Mouse (Mus musculus) liver, embryonic 14.5 days (tissue): ENCODE measurements at regions not wholly inside any gene's neighbourhood (a gene's known extent, or its start where the extent isn't known, plus 50 kb on each side); places are given as distances from the start of the nearest gene placed in this dataset.

Experiments used
- ATAC-seq: fragments of 200-750 bp; cut with Nextera tagmentation; 2 replicates; pipeline ENCODE4 v1.8.0; 2017; ENCODE audit warnings: moderate number of reproducible peaks, mild to moderate bottlenecking, moderate library complexity; ENCODE audit not compliant: insufficient read depth
- DNase-seq, 3 experiments: peaks; one replicate each; pipeline ENCODE4 v3.0.0-alpha.2; 2012 to 2013; ENCODE audit warnings: low read depth in 3 of 3, low spot score in 3 of 3
- H3K27ac ChIP-seq: fragments of 300-500 bp; sonication (generic); 2 replicates; pipeline ENCODE4 v1.5.1; 2014; ENCODE audit warnings: moderate library complexity, mild to moderate bottlenecking, control low read depth, inconsistent platforms
- H3K27me3 ChIP-seq: fragments of 300-500 bp; sonication (generic); 2 replicates; pipeline ENCODE4 v1.6.1; 2014; ENCODE audit warnings: mild to moderate bottlenecking, low read length, moderate library complexity; ENCODE audit not compliant: control insufficient read depth, insufficient read depth
- H3K36me3 ChIP-seq: fragments of 300-500 bp; sonication (generic); replicated peaks from 2 replicates; pipeline ENCODE4 v1.6.1; 2014; ENCODE audit warnings: low read depth; ENCODE audit not compliant: control insufficient read depth, insufficient read depth
- H3K4me1 ChIP-seq, 2 experiments: fragments of 200-500 bp in 1 of 2; fragments of 300-500 bp in 1 of 2; sonication (generic) in 1 of 2; replicated peaks; 2 replicates each; pipeline ENCODE4 v1.6.1; 2012 to 2014; ENCODE audit warnings: antibody characterized with exemption in 1 of 2, inconsistent platforms in 1 of 2, low read length in 1 of 2; ENCODE audit not compliant: control insufficient read depth in 2 of 2, insufficient read depth in 2 of 2
- H3K4me2 ChIP-seq: fragments of 300-500 bp; sonication (generic); 2 replicates; pipeline ENCODE4 v1.6.1; 2014; ENCODE audit warnings: low read depth, mild to moderate bottlenecking, control low read depth, moderate library complexity
- H3K4me3 ChIP-seq, 2 experiments: fragments of 200-500 bp in 1 of 2; fragments of 300-500 bp in 1 of 2; sonication (generic) in 1 of 2; 2 replicates each; pipeline ENCODE4 v1.5.1; 2012 to 2014; ENCODE audit warnings: low read depth in 2 of 2, low read length in 2 of 2, mild to moderate bottlenecking in 2 of 2, control low read depth in 1 of 2, inconsistent platforms in 1 of 2, moderate library complexity in 1 of 2; ENCODE audit not compliant: insufficient read depth in 1 of 2
- H3K9ac ChIP-seq: fragments of 300-500 bp; sonication (generic); replicated peaks from 2 replicates; pipeline ENCODE4 v1.6.1; 2014; ENCODE audit warnings: mild to moderate bottlenecking, control low read depth, moderate library complexity
- H3K9me3 ChIP-seq: fragments of 300-500 bp; sonication (generic); 2 replicates; pipeline ENCODE4 v1.6.1; 2016; ENCODE audit warnings: low read length, mixed read lengths; ENCODE audit not compliant: control insufficient read depth
- CTCF ChIP-seq: IDR thresholded peaks from 2 replicates; pipeline ENCODE4 v1.5.1; 2016; ENCODE audit warnings: antibody characterized with exemption, low read depth, control low read depth
- EP300 ChIP-seq: IDR thresholded peaks from 2 replicates; pipeline ENCODE4 v1.6.1; 2016; ENCODE audit warnings: antibody characterized with exemption, low read depth
- WGBS: fragments of 180-500 bp; shearing (Covaris S2); extraction: QIAGEN DNeasy Blood & Tissue Kit; methylation state at CpG from one replicate; pipeline ENCODE4 v1.1.7; 2014; ENCODE audit not compliant: insufficient replicate concordance; 5-methylcytosine and 5-hydroxymethylcytosine counted together

DNA sequence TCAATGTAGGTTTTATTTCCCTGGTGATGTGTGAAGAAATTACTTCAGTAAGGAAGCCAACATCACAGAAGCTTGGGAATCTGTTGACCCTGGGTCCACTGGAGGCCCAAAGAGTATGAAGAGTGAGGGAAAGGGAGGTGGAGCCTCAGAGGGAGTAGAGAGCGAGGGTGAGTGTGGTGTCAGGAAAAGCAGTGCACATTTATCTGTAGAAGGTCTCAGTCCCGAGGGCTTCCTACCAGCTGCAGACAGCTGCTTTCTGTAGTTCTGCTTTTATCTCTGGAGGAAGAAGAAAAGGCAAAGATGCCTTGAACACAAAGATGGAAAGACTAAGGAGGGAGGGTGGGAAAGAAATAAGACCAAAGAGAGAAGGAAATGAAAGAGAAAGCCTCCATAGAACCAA, 133.5 kb downstream of the Emp1 start:
- DNase-seq (no peak), ATAC-seq (no peak)
- TF ChIP-seq EP300 (no peak), CTCF (no peak)
- Histone ChIP-seq H3K27ac (no peak overlapping the region), H3K36me3 (no peaks in the 10 kb centered on the region), H3K9ac (no peak overlapping the region), H3K4me1 (no peaks in the 10 kb centered on the region), H3K9me3 (no peaks in the 10 kb centered on the region), H3K27me3 (no peaks in the 10 kb centered on the region), H3K4me2 (no peak overlapping the region), H3K4me3 (no peak overlapping the region)
- 14% methylated on average over 2 of the region's 2 CpGs for WGBS

DNA sequence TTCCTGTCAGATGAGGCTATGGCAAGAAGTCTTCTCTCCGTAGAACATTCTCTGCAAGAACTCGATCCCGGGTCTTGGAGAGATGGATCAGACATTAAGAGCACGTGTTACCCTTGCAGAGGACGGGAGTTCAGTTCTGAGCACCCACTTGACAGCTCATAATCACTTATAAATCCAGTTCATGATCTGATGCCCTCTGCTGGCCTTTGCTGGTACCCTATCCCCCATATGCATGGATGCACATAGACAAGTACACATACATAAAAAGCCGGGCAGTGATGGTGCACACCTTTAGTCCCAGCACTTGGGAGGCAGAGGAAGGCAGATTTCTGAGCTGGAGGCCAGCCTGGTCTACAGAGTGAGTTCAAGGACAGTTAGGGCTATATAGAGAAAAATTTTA, 136.2 kb downstream of the Emp1 start:
- no peak overlapping the region for H3K4me3 ChIP-seq
- DNase-seq = no peak
- no peak for ATAC-seq
- no peaks in the 10 kb centered on the region for H3K4me1 ChIP-seq
- no peak overlapping the region for H3K4me2 ChIP-seq
- no peak overlapping the region for H3K9ac ChIP-seq
- H3K9me3 ChIP-seq = no peaks in the 10 kb centered on the region
- TF ChIP-seq CTCF (no peak), EP300 (no peak)
- no peaks in the 10 kb centered on the region for H3K27me3 ChIP-seq
- H3K36me3 ChIP-seq = no peaks in the 10 kb centered on the region
- H3K27ac ChIP-seq = no peak overlapping the region
- 72% methylated on average over 6 of the region's 6 CpGs for WGBS

DNA sequence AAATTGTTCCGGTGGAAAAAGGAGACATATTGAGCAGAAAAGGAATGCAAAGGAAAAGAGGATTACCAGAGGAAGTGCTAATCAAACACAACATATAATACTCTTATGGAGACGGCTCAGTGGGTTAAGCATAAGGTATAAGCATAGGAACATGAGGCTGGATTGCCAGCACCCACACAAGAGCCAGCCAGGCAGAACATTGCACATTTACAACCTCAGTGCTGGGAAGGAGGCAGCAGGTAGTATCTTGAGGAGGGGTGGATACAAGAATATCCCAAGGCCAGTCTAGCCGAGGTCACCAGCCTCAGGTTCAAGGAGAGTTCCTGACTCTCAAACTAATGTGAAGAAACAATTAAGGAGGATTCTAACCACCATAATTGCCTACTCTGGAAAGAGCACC, 138.0 kb downstream of the Emp1 start:
- WGBS = 58% methylated on average over 3 of the region's 3 CpGs
- TF ChIP-seq CTCF (no peak), EP300 (no peak)
- ATAC-seq = no peak

DNA sequence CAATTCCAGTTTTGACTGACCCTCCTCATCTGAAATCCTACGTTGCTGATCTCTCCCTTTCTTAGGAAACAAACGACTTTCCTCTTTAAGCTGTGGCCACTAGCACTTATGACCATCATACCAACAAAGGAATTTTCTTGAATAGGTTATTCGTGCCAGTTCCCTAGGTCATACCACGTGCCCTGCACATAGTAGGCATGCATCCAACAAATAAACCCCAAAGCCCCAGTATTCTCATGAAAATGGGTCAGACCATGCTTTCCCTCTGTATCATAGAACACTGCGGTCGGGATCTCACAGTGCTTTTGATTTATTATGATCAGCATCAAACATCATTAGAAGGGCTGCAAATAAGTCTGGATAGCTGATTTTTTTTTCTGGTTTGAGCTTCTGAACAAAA, 139.4 kb downstream of the Emp1 start:
- no peaks in the 10 kb centered on the region for H3K4me1 ChIP-seq
- H3K9me3 ChIP-seq = no peaks in the 10 kb centered on the region
- H3K27ac ChIP-seq = no peak overlapping the region
- H3K36me3 ChIP-seq = no peaks in the 10 kb centered on the region
- TF ChIP-seq CTCF = no peak
- TF ChIP-seq EP300 = no peak
- no peak overlapping the region for H3K9ac ChIP-seq
- 62% methylated on average over 6 of the region's 6 CpGs for WGBS
- H3K4me2 ChIP-seq = no peak overlapping the region
- H3K27me3 ChIP-seq = no peaks in the 10 kb centered on the region
- DNase-seq (no peak), ATAC-seq (no peak)
- no peak overlapping the region for H3K4me3 ChIP-seq

More for the DNA sequence above, 138.0 kb downstream of the Emp1 start:
- Histone ChIP-seq H3K4me3 (no peak overlapping the region), H3K9me3 (no peaks in the 10 kb centered on the region), H3K27ac (no peak overlapping the region), H3K27me3 (no peaks in the 10 kb centered on the region), H3K36me3 (no peaks in the 10 kb centered on the region), H3K4me2 (no peak overlapping the region), H3K4me1 (no peaks in the 10 kb centered on the region), H3K9ac (no peak overlapping the region)
- DNase-seq = no peak

DNA sequence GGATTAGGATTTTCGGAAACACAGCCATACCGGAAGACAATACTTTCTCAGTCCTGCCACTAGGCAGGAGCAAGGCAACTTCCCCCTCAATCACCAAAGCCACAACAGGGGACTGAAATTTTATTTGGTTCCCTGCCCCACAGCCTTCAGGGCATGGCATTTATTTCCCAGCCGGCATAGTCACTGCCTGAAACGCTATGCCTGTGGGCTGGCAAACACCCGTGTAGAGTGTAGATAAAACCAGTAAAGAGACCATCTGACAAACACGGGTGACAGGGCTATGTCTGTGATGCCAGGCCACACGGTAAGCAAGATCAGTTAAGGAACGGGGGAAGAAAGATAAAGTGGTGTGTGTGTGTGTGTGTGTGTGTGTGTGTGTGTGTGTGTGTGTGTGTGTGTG, 140.1 kb downstream of the Emp1 start:
- H3K4me3 ChIP-seq = no peak overlapping the region
- H3K9ac ChIP-seq = no peak overlapping the region
- H3K36me3 ChIP-seq = no peaks in the 10 kb centered on the region
- 31% methylated on average over 8 of the region's 8 CpGs for WGBS
- no peak overlapping the region for H3K4me2 ChIP-seq
- no peaks in the 10 kb centered on the region for H3K4me1 ChIP-seq
- no peaks in the 10 kb centered on the region for H3K9me3 ChIP-seq
- no peaks in the 10 kb centered on the region for H3K27me3 ChIP-seq
- DNase-seq (no peak), ATAC-seq (no peak)
- no peak overlapping the region for H3K27ac ChIP-seq
- TF ChIP-seq CTCF = no peak
- no peak for TF ChIP-seq EP300
